21 mouse cellular contexts compared by ENCODE assay signal in genomic region chr10:125288560-125288959, GRCm38 (mm10).
DNase-seq lines count a peak whose midpoint lies in the region; ATAC-seq and TF ChIP-seq lines count a peak whose summit lies in the region.
"Had no signal": no experiment of that assay in that cellular context is flagged by ENCODE, and none has a peak within 500 bp of the region (broad histone marks: within the 10 kb centered on the region; RNA-seq: fewer than 3 reads in every experiment).

No protein-coding gene starts in this region.

- H3K4me3 ChIP-seq in forebrain, embryonic 13.5 days = no peak overlapping the region
- H3K4me3 ChIP-seq in forebrain, embryonic 10.5 days = no peak overlapping the region
- no peak overlapping the region for H3K4me3 ChIP-seq in midbrain, postnatal 0 days (ENCODE audit: low read depth, low read length)
- no peak overlapping the region for H3K4me3 ChIP-seq in midbrain, embryonic 16.5 days (ENCODE audit: low read depth, low read length)
- no peak overlapping the region for H3K4me3 ChIP-seq in hindbrain, embryonic 14.5 days (replicated peaks; ENCODE audit: low read length)
- H3K4me3 ChIP-seq: heart, embryonic 12.5 days; left cerebral cortex, adult 2 months; limb, embryonic 13.5 days; liver, embryonic 13.5 days; myocyte had no signal

- no peak overlapping the region for H3K4me2 ChIP-seq in forebrain, embryonic 13.5 days
- H3K4me2 ChIP-seq in midbrain, postnatal 0 days (ENCODE audit: low read depth, low read length, poor library complexity, severe bottlenecking) = no peak overlapping the region
- H3K4me2 ChIP-seq in midbrain, embryonic 16.5 days (ENCODE audit: low read length) = no peak overlapping the region
- no peak overlapping the region for H3K4me2 ChIP-seq in hindbrain, embryonic 14.5 days (replicated peaks)
- H3K4me2 ChIP-seq: heart, embryonic 12.5 days; limb, embryonic 13.5 days; liver, embryonic 13.5 days; lung, embryonic 14.5 days had no signal

- no peak for DNase-seq in forebrain, embryonic 10.5 days (ENCODE audit: extremely low spot score, low spot score)
- DNase-seq in midbrain, postnatal 0 days (ENCODE audit: low spot score) = peak; percentile 10
- DNase-seq in hindbrain, embryonic 14.5 days (ENCODE audit: low spot score) = no peak
- DNase-seq in retina, postnatal 1 day = peak; percentile 60
- DNase-seq in left cerebral cortex, postnatal 4 days = no peak
- DNase-seq: B cell, adult 2 months; cerebellum, postnatal 10 days; heart, adult 11 months; heart, postnatal 14 days; kidney, postnatal 36 days; layer of hippocampus, adult 9-11 months; liver, embryonic 13.5 days; lung, embryonic 14.5 days; lung, postnatal 36 days; right cerebral cortex, adult 18-20 months had no signal

- H3K9ac ChIP-seq in forebrain, embryonic 13.5 days = no peak overlapping the region
- H3K9ac ChIP-seq in midbrain, postnatal 0 days (replicated peaks; ENCODE audit: low read length, poor library complexity, severe bottlenecking) = no peak overlapping the region
- H3K9ac ChIP-seq in midbrain, embryonic 16.5 days (ENCODE audit: low read depth, low read length) = no peak overlapping the region
- H3K9ac ChIP-seq in hindbrain, embryonic 14.5 days = no peak overlapping the region
- H3K9ac ChIP-seq: heart, embryonic 12.5 days; limb, embryonic 13.5 days; liver, embryonic 13.5 days; lung, embryonic 14.5 days had no signal

- no peaks in the 10 kb centered on the region for H3K27me3 ChIP-seq in forebrain, embryonic 13.5 days
- no peaks in the 10 kb centered on the region for H3K27me3 ChIP-seq in forebrain, embryonic 10.5 days (ENCODE audit: poor library complexity, severe bottlenecking)
- H3K27me3 ChIP-seq in midbrain, postnatal 0 days (ENCODE audit: insufficient read depth, low read length) = no peaks in the 10 kb centered on the region
- no peaks in the 10 kb centered on the region for H3K27me3 ChIP-seq in midbrain, embryonic 16.5 days (ENCODE audit: control insufficient read depth, insufficient read depth, low read depth, low read length)
- H3K27me3 ChIP-seq in hindbrain, embryonic 14.5 days (ENCODE audit: control insufficient read depth, insufficient read depth, low read length) = no peaks in the 10 kb centered on the region
- H3K27me3 ChIP-seq: heart, embryonic 12.5 days; limb, embryonic 13.5 days; liver, embryonic 13.5 days had no signal

- H3K4me1 ChIP-seq in forebrain, embryonic 13.5 days = no peaks in the 10 kb centered on the region
- H3K4me1 ChIP-seq in forebrain, embryonic 10.5 days = peaks cover 4% of the 10 kb centered on the region
- no peaks in the 10 kb centered on the region for H3K4me1 ChIP-seq in midbrain, postnatal 0 days (ENCODE audit: insufficient read depth, low read length)
- 0 out of 2 replicates have a peak, but pooled peaks cover 2% of the 10 kb centered on the region for H3K4me1 ChIP-seq in midbrain, embryonic 16.5 days (ENCODE audit: control insufficient read depth, insufficient read depth, low read length)
- H3K4me1 ChIP-seq in hindbrain, embryonic 14.5 days (replicated peaks; ENCODE audit: control insufficient read depth, insufficient read depth, low read length) = 0 out of 2 replicates have a peak, but pooled peaks cover 4% of the 10 kb centered on the region
- H3K4me1 ChIP-seq: heart, embryonic 12.5 days; limb, embryonic 13.5 days; liver, embryonic 13.5 days had no signal

- 66% methylated on average over 6 of the region's 6 CpGs for WGBS in forebrain, embryonic 13.5 days
- 91% methylated on average over 6 of the region's 6 CpGs for WGBS in forebrain, embryonic 10.5 days
- 84% methylated on average over 6 of the region's 6 CpGs for WGBS in midbrain, postnatal 0 days
- WGBS in midbrain, embryonic 16.5 days = 64% methylated on average over 6 of the region's 6 CpGs
- 52% methylated on average over 6 of the region's 6 CpGs for WGBS in hindbrain, embryonic 14.5 days

- H3K9me3 ChIP-seq in forebrain, embryonic 13.5 days (replicated peaks) = no peaks in the 10 kb centered on the region
- no peaks in the 10 kb centered on the region for H3K9me3 ChIP-seq in forebrain, embryonic 10.5 days
- H3K9me3 ChIP-seq in midbrain, postnatal 0 days (ENCODE audit: low read length) = no peaks in the 10 kb centered on the region
- H3K9me3 ChIP-seq in midbrain, embryonic 16.5 days (replicated peaks; ENCODE audit: control insufficient read depth, low read length, poor library complexity, severe bottlenecking) = no peaks in the 10 kb centered on the region
- no peaks in the 10 kb centered on the region for H3K9me3 ChIP-seq in hindbrain, embryonic 14.5 days (ENCODE audit: control insufficient read depth, low read length)
- H3K9me3 ChIP-seq: heart, embryonic 12.5 days; limb, embryonic 13.5 days; liver, embryonic 13.5 days had no signal

- no peak for TF ChIP-seq CTCF in midbrain, postnatal 0 days (IDR thresholded peaks at IDR 0.05)

- intact Hi-C loops in left cerebral cortex, postnatal 4 days (cut with DNase I) = no loop called here

- H3K36me3 ChIP-seq in forebrain, embryonic 13.5 days (ENCODE audit: poor library complexity, severe bottlenecking) = no peaks in the 10 kb centered on the region
- no peaks in the 10 kb centered on the region for H3K36me3 ChIP-seq in forebrain, embryonic 10.5 days (replicated peaks)
- 0 out of 2 replicates have a peak, but pooled peaks cover 2% of the 10 kb centered on the region for H3K36me3 ChIP-seq in midbrain, postnatal 0 days (ENCODE audit: insufficient read depth, low read length)
- no peaks in the 10 kb centered on the region for H3K36me3 ChIP-seq in midbrain, embryonic 16.5 days (ENCODE audit: control insufficient read depth, insufficient read depth, low read length)
- H3K36me3 ChIP-seq in hindbrain, embryonic 14.5 days (replicated peaks; ENCODE audit: control insufficient read depth, insufficient read depth) = no peaks in the 10 kb centered on the region
- H3K36me3 ChIP-seq: heart, embryonic 12.5 days; limb, embryonic 13.5 days; liver, embryonic 13.5 days had no signal

- peak; percentile 57; the same call in 1 of the 2 replicates for ATAC-seq in forebrain, embryonic 13.5 days
- ATAC-seq in midbrain, postnatal 0 days (ENCODE audit: low FRiP score) = no peak
- no peak for ATAC-seq in midbrain, embryonic 16.5 days
- ATAC-seq in hindbrain, embryonic 14.5 days (ENCODE audit: low FRiP score) = peak; percentile 40; the same call in 1 of the 2 replicates

- no peak overlapping the region for H3K27ac ChIP-seq in forebrain, embryonic 13.5 days
- H3K27ac ChIP-seq in forebrain, embryonic 10.5 days = no peak overlapping the region
- H3K27ac ChIP-seq in midbrain, postnatal 0 days (ENCODE audit: low read depth, low read length) = no peak overlapping the region
- no peak overlapping the region for H3K27ac ChIP-seq in midbrain, embryonic 16.5 days (ENCODE audit: low read length)
- no peak overlapping the region for H3K27ac ChIP-seq in hindbrain, embryonic 14.5 days
- H3K27ac ChIP-seq: left cerebral cortex, adult 2 months; limb, embryonic 13.5 days; liver, embryonic 13.5 days had no signal

Comparison
In these comparisons a context has a peak if more than half of its experiments do, and no peak if none do; other contexts are left out.
1. ATAC-seq: peak in forebrain, embryonic 13.5 days (single experiment) and hindbrain, embryonic 14.5 days (single experiment); none in midbrain, postnatal 0 days (single experiment) and midbrain, embryonic 16.5 days (single experiment).
2. DNase-seq: peak in midbrain, postnatal 0 days (single experiment) and retina, postnatal 1 day (single experiment); none in forebrain, embryonic 10.5 days (single experiment), hindbrain, embryonic 14.5 days (single experiment) and left cerebral cortex, postnatal 4 days (single experiment).